Mouse (Mus musculus) midbrain, embryonic 16.5 days (tissue): ENCODE data around the gene Tnks2. TPM values are rescaled to one million over a fixed set of nuclear protein-coding genes. Genes with fewer than 3 reads are reported as not detected.
A peak's percentile ranks its signal among the peaks of the same experiment; 100 is the strongest.

ENCODE experiments used
- ATAC-seq: fragments of 200-750 bp; cut with Nextera tagmentation; 2 replicates; pipeline ENCODE4 v1.8.0; 2017; ENCODE audit warnings: moderate TSS enrichment
- H3K27ac ChIP-seq: fragments of 300-500 bp; sonication (generic); 2 replicates; pipeline ENCODE4 v1.5.1; 2014; ENCODE audit warnings: mild to moderate bottlenecking, low read length, mixed read lengths
- H3K27me3 ChIP-seq: fragments of 300-500 bp; sonication (generic); 2 replicates; pipeline ENCODE4 v1.6.1; 2014; ENCODE audit warnings: low read depth, low read length, mixed read lengths; ENCODE audit not compliant: control insufficient read depth, insufficient read depth
- H3K36me3 ChIP-seq: fragments of 300-500 bp; sonication (generic); 2 replicates; pipeline ENCODE4 v1.6.1; 2014; ENCODE audit warnings: mild to moderate bottlenecking, low read length, moderate library complexity, mixed read lengths; ENCODE audit not compliant: control insufficient read depth, insufficient read depth
- H3K4me1 ChIP-seq: fragments of 300-500 bp; sonication (generic); 2 replicates; pipeline ENCODE4 v1.6.1; 2014; ENCODE audit warnings: mild to moderate bottlenecking, low read length, mixed read lengths; ENCODE audit not compliant: control insufficient read depth, insufficient read depth
- H3K4me2 ChIP-seq: fragments of 300-500 bp; sonication (generic); 2 replicates; pipeline ENCODE4 v1.6.1; 2014; ENCODE audit warnings: mild to moderate bottlenecking, low read length, mixed read lengths
- H3K4me3 ChIP-seq: fragments of 300-500 bp; sonication (generic); 2 replicates; pipeline ENCODE4 v1.5.1; 2014; ENCODE audit warnings: low read depth, mild to moderate bottlenecking, low read length, moderate library complexity, mixed read lengths
- H3K9ac ChIP-seq: fragments of 300-500 bp; sonication (generic); 2 replicates; pipeline ENCODE4 v1.6.1; 2014; ENCODE audit warnings: low read depth, low read length, mixed read lengths
- H3K9me3 ChIP-seq: fragments of 300-500 bp; sonication (generic); replicated peaks from 2 replicates; pipeline ENCODE4 v1.6.1; 2014; ENCODE audit warnings: mild to moderate bottlenecking, low read length, mixed read lengths; ENCODE audit not compliant: control insufficient read depth, poor library complexity, severe bottlenecking
- WGBS: fragments of 180-500 bp; shearing (Covaris S2); extraction: QIAGEN DNeasy Blood & Tissue Kit; methylation state at CpG from one replicate; pipeline ENCODE4 v1.1.7; 2014; 5-methylcytosine and 5-hydroxymethylcytosine counted together
- polyA plus RNA-seq: library from polyadenylated mRNA; unstranded; fragments of >200 nt; fragmentation: Nextera tagmentation; extraction: Ambion mirVana; gene quantifications from 2 replicates; pipeline ENCODE4 v1.2.1, GENCODE M21; 2015

The Tnks2 gene
- polyA plus RNA-seq, 1 experiment from 2014 or later: 42.4 TPM

GRCm38 (mm10) chr19:36836035-36836434, 2.0 kb downstream of the Tnks2 start:
- peak overlapping the region; percentile 25 for H3K4me3 ChIP-seq
- H3K9me3 ChIP-seq: no peaks in the 10 kb centered on the region
- H3K27me3 ChIP-seq: no peaks in the 10 kb centered on the region
- 0 out of 2 replicates have a peak, but pooled peaks cover 2% of the 10 kb centered on the region for H3K36me3 ChIP-seq
- H3K9ac ChIP-seq: 0 out of 2 replicates have a peak overlapping the region, but pooled peaks have one; percentile 11
- 56% methylated on average over 4 of the region's 4 CpGs for WGBS
- peak overlapping the region; percentile 77 for H3K4me2 ChIP-seq
- no peak overlapping the region for H3K27ac ChIP-seq
- peaks cover 17% of the 10 kb centered on the region for H3K4me1 ChIP-seq
- no peak for ATAC-seq

GRCm38 (mm10) chr19:36840301-36840700, 6.3 kb downstream of the Tnks2 start:
- Histone ChIP-seq H3K27me3 (no peaks in the 10 kb centered on the region), H3K9me3 (no peaks in the 10 kb centered on the region), H3K4me1 (peaks cover 14% of the 10 kb centered on the region), H3K27ac (no peak overlapping the region), H3K36me3 (0 out of 2 replicates have a peak, but pooled peaks cover 2% of the 10 kb centered on the region), H3K4me2 (no peak overlapping the region), H3K9ac (no peak overlapping the region), H3K4me3 (no peak overlapping the region)
- WGBS: 98% methylated on average over 3 of the region's 3 CpGs
- ATAC-seq: no peak

- ATAC-seq: no peak
- 86% methylated on average over 11 of the region's 11 CpGs for WGBS
- H3K4me3 ChIP-seq: no peak overlapping the region
Observed at GRCm38 (mm10) chr19:36843866-36844265, 9.8 kb downstream of the Tnks2 start.

GRCm38 (mm10) chr19:36845924-36846323, 11.9 kb downstream of the Tnks2 start:
- no peak overlapping the region for H3K27ac ChIP-seq
- no peak overlapping the region for H3K4me2 ChIP-seq
- no peak overlapping the region for H3K9ac ChIP-seq
- ATAC-seq: no peak
- H3K4me1 ChIP-seq: peaks cover 3% of the 10 kb centered on the region; the same call in 1 of the 2 replicates
- H3K27me3 ChIP-seq: no peaks in the 10 kb centered on the region
- 84% methylated on average over 5 of the region's 5 CpGs for WGBS
- no peaks in the 10 kb centered on the region for H3K9me3 ChIP-seq
- no peak overlapping the region for H3K4me3 ChIP-seq
- H3K36me3 ChIP-seq: peaks cover 16% of the 10 kb centered on the region

More at GRCm38 (mm10) chr19:36843866-36844265, 9.8 kb downstream of the Tnks2 start:
- H3K27me3 ChIP-seq: no peaks in the 10 kb centered on the region
- H3K4me2 ChIP-seq: no peak overlapping the region
- H3K4me1 ChIP-seq: peaks cover 3% of the 10 kb centered on the region; the same call in 1 of the 2 replicates
- no peak overlapping the region for H3K9ac ChIP-seq
- H3K9me3 ChIP-seq: no peaks in the 10 kb centered on the region
- peaks cover 6% of the 10 kb centered on the region for H3K36me3 ChIP-seq
- H3K27ac ChIP-seq: no peak overlapping the region

GRCm38 (mm10) chr19:36853831-36854230, 19.8 kb downstream of the Tnks2 start:
- H3K4me1 ChIP-seq: no peaks in the 10 kb centered on the region
- no peak for ATAC-seq
- H3K36me3 ChIP-seq: peaks cover 31% of the 10 kb centered on the region
- no peak overlapping the region for H3K27ac ChIP-seq
- no peaks in the 10 kb centered on the region for H3K27me3 ChIP-seq
- no peak overlapping the region for H3K4me3 ChIP-seq
- H3K9me3 ChIP-seq: no peaks in the 10 kb centered on the region
- H3K9ac ChIP-seq: no peak overlapping the region
- H3K4me2 ChIP-seq: no peak overlapping the region
- whole genome bisulfite sequencing: 95% methylated on average over 2 of the region's 2 CpGs

GRCm38 (mm10) chr19:36857851-36858250, 23.8 kb downstream of the Tnks2 start:
- Histone ChIP-seq H3K9me3 (no peaks in the 10 kb centered on the region), H3K27ac (no peak overlapping the region), H3K4me1 (no peaks in the 10 kb centered on the region), H3K9ac (no peak overlapping the region), H3K4me2 (no peak overlapping the region), H3K36me3 (peaks cover 18% of the 10 kb centered on the region), H3K4me3 (no peak overlapping the region), H3K27me3 (no peaks in the 10 kb centered on the region)
- no peak for ATAC-seq
- WGBS: 93% methylated on average over 9 of the region's 9 CpGs

- H3K36me3 ChIP-seq: peaks cover 14% of the 10 kb centered on the region
- H3K4me3 ChIP-seq: no peak overlapping the region
- H3K27ac ChIP-seq: no peak overlapping the region
- no peak overlapping the region for H3K4me2 ChIP-seq
- no peaks in the 10 kb centered on the region for H3K9me3 ChIP-seq
- no peaks in the 10 kb centered on the region for H3K4me1 ChIP-seq
- no peak for ATAC-seq
- WGBS: 95% methylated on average over 5 of the region's 5 CpGs
- no peak overlapping the region for H3K9ac ChIP-seq
- no peaks in the 10 kb centered on the region for H3K27me3 ChIP-seq
Observed at GRCm38 (mm10) chr19:36860393-36860792, 26.4 kb downstream of the Tnks2 start.

- Histone ChIP-seq H3K4me2 (no peak overlapping the region), H3K9ac (no peak overlapping the region), H3K4me1 (no peaks in the 10 kb centered on the region), H3K27ac (no peak overlapping the region), H3K36me3 (peaks cover 20% of the 10 kb centered on the region), H3K4me3 (no peak overlapping the region), H3K27me3 (no peaks in the 10 kb centered on the region), H3K9me3 (no peaks in the 10 kb centered on the region)
- no peak for ATAC-seq
- WGBS: 93% methylated on average over 5 of the region's 5 CpGs
Observed at GRCm38 (mm10) chr19:36865905-36866304, 31.9 kb downstream of the Tnks2 start.

- H3K4me2 ChIP-seq: no peak overlapping the region
- no peaks in the 10 kb centered on the region for H3K9me3 ChIP-seq
- H3K4me1 ChIP-seq: no peaks in the 10 kb centered on the region
- H3K36me3 ChIP-seq: peaks cover 22% of the 10 kb centered on the region
- H3K9ac ChIP-seq: no peak overlapping the region
- no peak for ATAC-seq
- 96% methylated on average over 8 of the region's 8 CpGs for WGBS
- no peak overlapping the region for H3K27ac ChIP-seq
- no peak overlapping the region for H3K4me3 ChIP-seq
- no peaks in the 10 kb centered on the region for H3K27me3 ChIP-seq
Observed at GRCm38 (mm10) chr19:36867416-36867815, 33.4 kb downstream of the Tnks2 start.
